Mouse (Mus musculus) thymus, postnatal 4 days (tissue): ENCODE measurements around the gene Ccl3.

ENCODE experiments used
- DNase-seq: peaks from one replicate; pipeline ENCODE4 v3.0.0; 2021

Ccl3 gene

GRCm38 (mm10) chr11:83649305-83649841 lies at the start of gene Ccl3:
TSS of gene Ccl3 (minus strand) at chr11:83649355.
- DNase-seq, result no peak

- no peak for DNase-seq
Observed at GRCm38 (mm10) chr11:83692008-83692407, 42.9 kb upstream of the Ccl3 start.

DNA sequence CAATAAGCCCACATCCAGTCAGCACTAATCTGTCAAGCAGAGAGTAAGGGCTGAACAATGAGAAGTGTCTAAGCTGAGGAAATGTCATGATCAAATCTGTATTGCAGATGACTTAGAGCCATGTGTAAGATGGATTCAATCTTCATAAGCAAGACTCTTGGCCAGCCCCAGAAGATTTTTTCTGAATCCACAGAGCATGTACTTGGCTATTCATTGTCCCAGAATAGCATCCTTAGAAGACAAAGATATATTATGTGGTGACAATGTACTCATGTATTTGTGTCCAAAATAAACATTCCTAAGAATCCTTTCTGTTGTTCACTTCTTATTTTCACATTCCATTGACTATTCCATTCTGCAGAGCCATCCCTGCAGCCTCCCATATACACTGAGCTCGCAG lies 40.8 kb upstream of the Ccl3 start:
- no peak for DNase-seq

GRCm38 (mm10) chr11:83675665-83676064 lies 26.5 kb upstream of the Ccl3 start:
- no peak for DNase-seq

GRCm38 (mm10) chr11:83671743-83672142 lies 22.6 kb upstream of the Ccl3 start:
- DNase-seq, result no peak

DNA sequence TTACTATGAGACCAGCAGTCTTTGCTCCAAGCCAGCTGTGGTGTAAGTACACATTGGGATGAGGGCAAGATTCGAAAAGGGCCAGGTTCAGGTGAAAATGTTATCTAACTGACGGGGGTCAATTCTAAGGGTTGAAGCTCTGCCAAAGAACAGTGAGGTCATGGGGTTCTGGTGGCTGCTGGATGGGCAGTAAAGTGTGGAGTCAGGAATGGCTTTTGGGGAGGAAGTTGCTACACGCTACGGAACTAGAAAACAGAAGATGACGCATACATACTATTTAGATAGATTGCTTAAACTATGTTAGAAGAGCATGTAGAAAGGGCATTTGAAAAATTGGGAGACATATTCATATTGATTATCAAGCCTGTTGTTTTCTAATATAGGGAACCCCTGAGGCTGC lies 14.4 kb upstream of the Ccl3 start:
- DNase-seq, result no peak

GRCm38 (mm10) chr11:83662204-83662603 lies 13.0 kb upstream of the Ccl3 start, which contains the start of gene Ccl4:
TSS of gene Ccl4 (plus strand) at chr11:83662584.
- peak; percentile 38 for DNase-seq

DNA sequence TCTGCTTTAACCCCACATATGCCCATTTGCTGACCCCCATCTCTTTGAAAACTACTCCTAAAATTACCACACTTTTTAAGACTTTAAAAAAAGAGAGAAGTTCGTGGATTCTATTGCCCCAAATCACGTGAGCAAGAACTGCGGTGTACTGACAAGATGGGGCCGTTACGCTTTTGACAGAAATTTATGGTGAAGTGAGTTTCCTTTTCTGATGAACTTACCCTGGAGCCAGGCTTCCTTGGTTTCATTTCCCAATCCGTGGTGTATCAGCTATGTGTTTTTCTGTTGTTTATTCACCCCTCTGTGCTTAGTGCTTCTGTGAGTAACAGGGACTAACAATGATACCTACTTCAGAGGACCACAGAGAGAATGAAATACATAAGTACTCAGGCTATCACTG lies 9.6 kb upstream of the Ccl3 start:
- DNase-seq, result no peak

GRCm38 (mm10) chr11:83657508-83657907 lies 8.4 kb upstream of the Ccl3 start:
- no peak for DNase-seq

DNA sequence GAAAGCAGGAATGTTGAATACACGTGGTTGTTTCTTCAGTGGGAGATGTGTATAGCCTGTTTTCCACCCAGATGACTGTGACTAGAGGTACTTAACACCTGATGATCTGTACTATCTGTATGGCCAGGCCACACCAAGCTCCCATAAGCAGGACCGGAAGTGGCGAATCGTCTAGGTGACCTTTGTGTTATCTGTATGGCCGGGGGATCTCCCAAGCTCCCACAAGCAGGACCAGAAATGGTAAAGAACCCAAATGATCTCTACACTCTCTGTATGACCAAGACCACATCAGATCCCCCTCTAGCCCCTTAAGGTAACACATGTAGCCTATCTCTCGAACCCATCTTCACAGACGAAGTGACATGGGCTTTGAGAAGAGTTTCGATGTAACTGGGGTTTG lies 5.5 kb upstream of the Ccl3 start:
- no peak for DNase-seq

DNA sequence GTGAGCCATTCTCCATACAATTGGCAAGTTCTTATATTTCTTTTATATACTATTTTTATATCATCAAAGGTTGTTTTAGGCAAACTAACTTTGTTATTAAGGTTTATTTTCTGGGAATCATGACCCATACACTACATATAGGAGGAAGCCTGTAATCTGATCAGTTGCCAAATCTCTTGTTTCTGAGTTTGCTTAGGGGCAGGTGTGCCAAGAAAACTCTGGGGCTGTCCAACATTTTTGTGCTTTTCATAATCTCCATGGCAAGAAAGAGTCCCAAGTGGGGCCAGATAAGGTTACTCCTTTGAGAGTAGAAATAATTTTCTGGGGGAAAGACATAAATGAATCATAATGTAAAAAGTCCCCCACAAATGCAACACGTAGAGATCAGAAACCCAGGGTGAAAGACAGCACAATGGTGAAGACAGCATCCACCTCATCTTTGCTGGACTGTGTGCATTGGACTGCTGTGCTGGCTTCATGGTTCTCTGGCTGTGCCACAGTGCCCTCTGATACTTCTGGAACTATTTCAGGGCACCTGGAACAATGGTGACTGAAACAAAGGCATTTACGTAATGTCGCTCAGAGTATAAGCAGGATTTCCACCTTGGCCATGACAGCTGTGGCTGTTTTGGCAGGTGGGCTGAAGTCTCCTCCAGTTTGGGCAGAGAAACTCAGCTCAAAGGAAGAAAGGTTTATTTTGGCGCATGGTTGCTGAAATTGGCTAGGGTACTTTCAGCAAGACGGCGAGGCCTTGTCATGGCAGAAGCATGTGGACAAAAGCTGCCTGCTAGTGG lies 2.6 kb downstream of the Ccl3 start:
- no peak for DNase-seq

DNA sequence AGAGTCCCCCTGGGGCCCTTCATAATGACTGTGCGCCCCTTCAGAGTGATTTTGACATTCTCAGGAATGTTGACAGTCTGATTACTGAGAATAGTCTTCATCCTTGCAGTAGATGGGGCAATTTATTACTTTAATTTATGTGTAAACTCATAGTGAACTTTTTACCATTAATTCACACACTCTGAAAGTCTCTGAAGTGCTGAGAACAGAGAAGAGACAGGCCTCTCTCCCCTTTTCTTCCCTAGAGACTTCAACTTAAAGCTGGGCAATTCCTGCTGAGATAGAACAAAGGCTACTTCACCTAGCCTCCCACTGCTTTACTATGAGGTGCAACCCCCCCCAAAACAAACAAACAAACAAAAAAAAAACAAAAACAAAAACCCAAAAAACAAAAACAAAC lies 3.6 kb downstream of the Ccl3 start, which contains the start of gene Rpl9-ps1:
Gene Rpl9-ps1 (minus strand): TSS at position 101 of the 400 bp plus-strand sequence.
- no peak for DNase-seq

- DNase-seq, result peak; percentile 24
Observed at GRCm38 (mm10) chr11:83641216-83641615, 7.9 kb downstream of the Ccl3 start.

- DNase-seq, result peak; percentile 60
Observed at GRCm38 (mm10) chr11:83640141-83640540, 9.0 kb downstream of the Ccl3 start.

GRCm38 (mm10) chr11:83639533-83639932 lies 9.6 kb downstream of the Ccl3 start:
- peak; percentile 62 for DNase-seq

DNA sequence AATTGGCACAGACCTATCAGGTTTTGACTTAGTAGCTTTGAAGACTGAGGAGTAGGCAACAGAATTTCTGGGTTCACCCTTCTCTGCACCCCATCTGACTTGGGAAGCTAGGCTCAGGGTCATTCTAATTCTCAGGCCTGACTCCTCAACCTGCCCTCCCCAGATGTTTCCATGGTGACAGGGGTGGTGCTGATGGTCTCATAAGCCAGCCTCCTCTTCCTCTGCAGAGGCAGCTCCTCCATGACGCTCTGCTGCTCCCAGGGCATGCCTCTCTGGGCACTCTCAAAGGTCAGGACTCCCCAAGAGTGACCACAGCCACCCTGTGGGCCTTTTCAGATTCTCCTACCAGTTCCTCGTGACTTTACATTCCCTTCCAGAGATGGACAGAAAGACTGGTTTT lies 10.2 kb downstream of the Ccl3 start:
- peak; percentile 11 for DNase-seq

DNA sequence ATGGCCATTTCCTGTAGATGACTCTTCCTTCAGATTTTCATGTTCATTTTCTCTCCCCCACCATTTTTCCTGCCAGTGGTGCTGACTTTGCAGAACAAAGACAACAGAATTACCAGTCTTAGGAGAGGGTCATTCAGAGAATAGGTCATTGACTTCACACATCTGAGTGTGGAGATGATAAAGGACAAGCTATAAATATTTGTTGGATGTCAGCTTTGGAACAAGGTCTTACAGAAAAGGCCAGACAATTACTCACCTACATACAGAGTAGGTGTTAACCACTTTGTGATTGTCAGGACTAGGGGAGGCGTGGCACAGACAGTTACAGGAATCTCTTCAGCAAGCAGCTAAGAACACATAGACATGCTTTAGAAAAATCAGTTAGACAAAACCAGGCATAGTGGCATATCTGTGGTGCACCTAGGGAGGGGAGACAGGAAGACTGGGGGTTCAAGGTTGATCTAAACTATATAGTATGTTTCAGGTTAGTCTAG lies 12.4 kb downstream of the Ccl3 start:
- no peak for DNase-seq

DNA sequence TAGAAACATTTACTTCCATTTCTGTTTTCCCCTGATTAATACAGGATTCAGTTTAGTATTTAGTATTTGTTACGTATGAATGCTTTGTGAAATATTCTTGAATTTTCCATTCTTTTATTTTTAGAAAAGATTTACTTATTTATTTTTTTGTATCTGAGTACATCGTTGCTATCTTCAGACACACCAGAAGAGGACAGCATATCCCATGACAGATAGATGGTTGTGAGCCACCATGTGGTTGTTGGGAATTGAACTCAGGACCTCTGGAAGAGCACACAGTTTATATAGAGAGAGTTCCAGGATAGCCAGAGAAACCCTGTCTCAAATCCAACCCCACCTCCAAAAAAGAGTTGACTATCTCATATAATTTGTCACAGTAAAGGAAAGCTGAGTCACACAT lies 14.3 kb downstream of the Ccl3 start:
- no peak for DNase-seq

DNA sequence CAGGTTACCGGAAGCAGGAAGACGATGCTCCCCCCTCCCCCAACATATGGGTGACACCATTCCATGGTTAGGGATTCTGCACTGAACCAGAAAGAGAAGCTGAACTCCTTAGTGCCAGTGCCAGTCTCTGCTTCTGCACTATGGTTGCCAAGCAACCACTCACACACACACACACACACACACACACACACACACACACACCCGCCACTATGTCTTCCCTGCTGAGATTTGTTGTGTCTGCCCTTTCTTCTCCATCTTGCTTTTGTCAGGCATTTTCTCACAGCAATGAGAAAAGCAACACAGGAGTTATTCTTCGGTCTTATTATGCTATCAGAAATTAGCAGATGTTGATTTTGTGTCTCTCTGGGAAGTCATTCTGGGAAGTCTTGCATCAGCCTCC lies 14.7 kb downstream of the Ccl3 start:
- no peak for DNase-seq

DNA sequence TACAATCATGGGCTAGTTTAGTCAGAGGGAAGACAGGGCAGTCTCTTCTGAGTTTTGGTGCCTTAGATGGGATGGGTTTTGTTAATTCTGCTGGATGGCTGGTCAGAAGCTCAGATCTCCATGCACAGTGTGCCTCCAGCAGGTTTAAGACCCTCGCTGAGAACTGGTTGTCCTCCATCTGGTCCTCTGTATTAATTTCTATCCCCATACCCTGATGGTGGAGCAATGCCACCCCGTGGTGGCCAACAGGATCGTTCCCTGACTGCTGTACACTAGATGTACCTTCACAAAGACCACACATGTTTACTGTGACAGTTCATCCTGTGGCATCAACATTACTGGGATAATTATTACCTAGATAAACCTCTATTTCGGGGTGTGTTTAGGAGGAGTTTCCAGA lies 16.4 kb downstream of the Ccl3 start:
- no peak for DNase-seq

- DNase-seq, result no peak
Observed at GRCm38 (mm10) chr11:83631065-83631464, 18.1 kb downstream of the Ccl3 start.

DNA sequence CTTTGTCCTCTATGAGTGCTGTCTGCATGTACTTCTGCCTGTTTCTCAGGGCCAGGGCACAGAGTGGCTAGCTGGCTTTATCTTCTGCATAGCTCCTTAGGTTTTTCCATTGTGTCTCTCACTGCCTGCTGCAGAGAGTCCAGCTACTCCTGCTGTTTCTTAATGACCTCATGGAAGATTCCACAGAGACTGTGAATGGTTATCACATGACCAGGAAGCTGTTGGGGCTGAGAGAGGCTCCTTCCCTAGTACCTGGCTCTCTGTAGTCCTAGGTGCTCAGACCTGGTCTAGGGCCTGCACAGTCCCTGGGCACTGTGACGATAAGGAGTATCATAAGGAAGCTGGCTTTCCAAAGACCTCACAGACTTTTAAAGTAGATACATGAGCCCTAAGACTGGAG lies 18.5 kb downstream of the Ccl3 start:
- no peak for DNase-seq

GRCm38 (mm10) chr11:83628808-83629207 lies 20.3 kb downstream of the Ccl3 start:
- DNase-seq, result no peak

- DNase-seq, result no peak
Observed at GRCm38 (mm10) chr11:83623586-83623985, 25.6 kb downstream of the Ccl3 start.

- no peak for DNase-seq
Observed at GRCm38 (mm10) chr11:83619037-83619436, 30.1 kb downstream of the Ccl3 start.
